Mouse (Mus musculus) inflammation-experienced regulatory T-cells (primary cell): ENCODE measurements around the gene Gm21083. TPM values are rescaled to one million over a fixed set of nuclear protein-coding genes. Genes with fewer than 3 reads are reported as not detected.

Experiments used
- polyA plus RNA-seq, 2 experiments: library from polyadenylated mRNA; unstranded; fragments of 100-300 nt; shearing (Covaris generic); gene quantifications; one replicate each; pipeline ENCODE4 v1.2.1; 2017

The Gm21083 gene
- not detected for polyA plus RNA-seq

GRCm38 (mm10) chr5:15577033-15577432 is at the start of gene Gm21083:
TSS of gene Gm21083 (plus strand) at chr5:15577333.

GRCm38 (mm10) chr5:15529122-15529521 is 48.0 kb upstream of the Gm21083 start, which contains the start of gene Gm21190:
TSS of gene Gm21190 (minus strand) at chr5:15529222.

GRCm38 (mm10) chr5:15618764-15619163 is 41.6 kb downstream of the Gm21083 start, which contains the start of gene Speer4d:
TSS of gene Speer4d (plus strand) at chr5:15619064.

Other genes with a start within 250 kb of the Gm21083 start
- gene Gm21149, start 100.8 kb upstream of the Gm21083 start, polyA plus RNA-seq, result not detected
- not detected for gene Gm21190, start 48.1 kb upstream of the Gm21083 start, polyA plus RNA-seq
- gene Speer4d, start 41.7 kb downstream of the Gm21083 start, polyA plus RNA-seq, result under 1 TPM in 1 of 2 experiments, not detected in 1; 0.76 TPM
- gene 4930572O03Rik, start 79.7 kb downstream of the Gm21083 start, polyA plus RNA-seq, result not detected
- gene Speer4c, start 136.9 kb downstream of the Gm21083 start, polyA plus RNA-seq, result not detected